8 mouse cellular contexts compared by ENCODE assay signal in genomic region chr17:30612075-30612859, GRCm38 (mm10). TPM values are rescaled to one million over a fixed set of nuclear protein-coding genes. Genes with fewer than 3 reads are reported as not detected.
DNase-seq lines count a peak whose midpoint lies in the region; ATAC-seq and TF ChIP-seq lines count a peak whose summit lies in the region.

No protein-coding gene starts in this region.

- no peaks in the 10 kb centered on the region for H3K9me3 ChIP-seq in embryonic facial prominence, embryonic 15.5 days (replicated peaks)
- H3K9me3 ChIP-seq in limb, embryonic 14.5 days (ENCODE audit: control insufficient read depth, low read length): no peaks in the 10 kb centered on the region
- H3K9me3 ChIP-seq in midbrain, postnatal 0 days (ENCODE audit: low read length): no peaks in the 10 kb centered on the region

- H3K4me3 ChIP-seq in bone marrow, adult 2 months (replicated peaks; ENCODE audit: control insufficient read depth, low read depth, low read length): peak overlapping the region; percentile 85
- peak overlapping the region; percentile 74 for H3K4me3 ChIP-seq in embryonic facial prominence, embryonic 15.5 days (replicated peaks)
- peak overlapping the region; percentile 71 for H3K4me3 ChIP-seq in limb, embryonic 14.5 days (replicated peaks; ENCODE audit: low read length)
- H3K4me3 ChIP-seq in midbrain, postnatal 0 days (ENCODE audit: low read depth, low read length): peak overlapping the region; percentile 65

- no peak for TF ChIP-seq CTCF in bone marrow, adult 2 months (IDR thresholded peaks at IDR 0.05; ENCODE audit: control insufficient read depth, insufficient read depth, low read length)
- TF ChIP-seq CTCF in midbrain, postnatal 0 days (IDR thresholded peaks at IDR 0.05): peak; percentile 46

- peak; percentile 100 for ATAC-seq in embryonic facial prominence, embryonic 15.5 days (ENCODE audit: insufficient number of reproducible peaks, low FRiP score, low TSS enrichment, low read depth)
- peak; percentile 99 for ATAC-seq in limb, embryonic 14.5 days (ENCODE audit: low FRiP score, low read depth)
- ATAC-seq in midbrain, postnatal 0 days (ENCODE audit: low FRiP score): peak; percentile 100

- peak; percentile 84; the same call in 1 of the 2 replicates for TF ChIP-seq POLR2A in bone marrow, adult 2 months (IDR thresholded peaks at IDR 0.05; ENCODE audit: borderline replicate concordance, control insufficient read depth, low read depth, low read length)
- peak; percentile 61; the same call in 1 of the 2 replicates for TF ChIP-seq POLR2A in limb, embryonic 14.5 days (IDR thresholded peaks at IDR 0.05; ENCODE audit: borderline replicate concordance, extremely low read depth, insufficient read depth, insufficient read length)

- H3K27ac ChIP-seq in bone marrow, adult 2 months (ENCODE audit: control insufficient read depth, insufficient read depth, low read depth, low read length, poor library complexity): peak overlapping the region; percentile 80
- peak overlapping the region; percentile 84 for H3K27ac ChIP-seq in embryonic facial prominence, embryonic 15.5 days (replicated peaks)
- peak overlapping the region; percentile 79 for H3K27ac ChIP-seq in limb, embryonic 14.5 days (replicated peaks; ENCODE audit: low read depth, low read length)
- peak overlapping the region; percentile 74 for H3K27ac ChIP-seq in midbrain, postnatal 0 days (ENCODE audit: low read depth, low read length)

- H3K4me2 ChIP-seq in embryonic facial prominence, embryonic 15.5 days (replicated peaks): peak overlapping the region; percentile 45
- H3K4me2 ChIP-seq in limb, embryonic 14.5 days (replicated peaks; ENCODE audit: low read depth, low read length, severe bottlenecking): peak overlapping the region; percentile 61
- H3K4me2 ChIP-seq in midbrain, postnatal 0 days (ENCODE audit: low read depth, low read length, poor library complexity, severe bottlenecking): peak overlapping the region; percentile 74

- peak overlapping the region; percentile 78 for H3K9ac ChIP-seq in embryonic facial prominence, embryonic 15.5 days
- peak overlapping the region; percentile 82 for H3K9ac ChIP-seq in limb, embryonic 14.5 days (ENCODE audit: low read depth, low read length, severe bottlenecking)
- H3K9ac ChIP-seq in midbrain, postnatal 0 days (replicated peaks; ENCODE audit: low read length, poor library complexity, severe bottlenecking): peak overlapping the region; percentile 70

- no peaks in the 10 kb centered on the region for H3K36me3 ChIP-seq in embryonic facial prominence, embryonic 15.5 days
- no peaks in the 10 kb centered on the region for H3K36me3 ChIP-seq in limb, embryonic 14.5 days (ENCODE audit: control insufficient read depth, insufficient read depth, low read length)
- no peaks in the 10 kb centered on the region for H3K36me3 ChIP-seq in midbrain, postnatal 0 days (ENCODE audit: insufficient read depth, low read length)

- DNase-seq in 3T3-L1 (ENCODE audit: low read depth, low spot score): peak; percentile 100
- peak; percentile 100 for DNase-seq in heart, adult 8-10 months (ENCODE audit: low spot score)
- DNase-seq in kidney, adult 9 months: peak; percentile 100
- peak; percentile 97 for DNase-seq in limb, embryonic 14.5 days (ENCODE audit: low spot score)
- peak; percentile 98 for DNase-seq in midbrain, postnatal 0 days (ENCODE audit: low spot score)
- DNase-seq in spleen, postnatal 14 days (ENCODE audit: low spot score in 2 of 2): peak; percentile 98 to 99

- H3K27me3 ChIP-seq in embryonic facial prominence, embryonic 15.5 days: no peaks in the 10 kb centered on the region
- H3K27me3 ChIP-seq in limb, embryonic 14.5 days (ENCODE audit: control insufficient read depth, insufficient read depth, low read length): no peaks in the 10 kb centered on the region
- no peaks in the 10 kb centered on the region for H3K27me3 ChIP-seq in midbrain, postnatal 0 days (ENCODE audit: insufficient read depth, low read length)

- WGBS in bone marrow, adult 2 months: under 1% methylated on average over 34 of the region's 34 CpGs
- WGBS in embryonic facial prominence, embryonic 15.5 days: 0% methylated on average over 34 of the region's 34 CpGs
- under 1% methylated on average over 33 of the region's 34 CpGs for WGBS in limb, embryonic 14.5 days
- WGBS in midbrain, postnatal 0 days: under 1% methylated on average over 34 of the region's 34 CpGs

- peaks cover 2% of the 10 kb centered on the region for H3K4me1 ChIP-seq in bone marrow, adult 2 months (ENCODE audit: control insufficient read depth, insufficient read depth, low read length)
- peaks cover 18% of the 10 kb centered on the region for H3K4me1 ChIP-seq in embryonic facial prominence, embryonic 15.5 days
- peaks cover 25% of the 10 kb centered on the region for H3K4me1 ChIP-seq in limb, embryonic 14.5 days (ENCODE audit: control insufficient read depth, insufficient read depth, low read length)
- no peaks in the 10 kb centered on the region for H3K4me1 ChIP-seq in midbrain, postnatal 0 days (ENCODE audit: insufficient read depth, low read length)

RNA-seq across cellular contexts. Expression of gene Dnah8, which starts 11.9 kb away (rescaled TPM):
- polyA plus RNA-seq in bone marrow, adult 2 months (2011; ENCODE audit: insufficient read depth, insufficient read length, low replicate concordance, missing spikeins): 9.6 and 24.6 TPM in 2 replicates
- polyA plus RNA-seq in embryonic facial prominence, embryonic 15.5 days (2015; fragmentation: Nextera tagmentation; extraction: Ambion mirVana): 4.5 and 5.0 TPM in 2 replicates
- 1 to 10 TPM in 2 of 4 experiments, under 1 TPM in 2; 0.62 to 1.7 (median 1.0) TPM for total RNA-seq in heart, adult 8-10 months (2022)
- 0.69 and 0.86 TPM in 2 replicates for polyA plus RNA-seq in limb, embryonic 14.5 days (2012; rRNA removed)
- polyA plus RNA-seq in limb, embryonic 14.5 days (2014; fragmentation: Nextera tagmentation; extraction: Ambion mirVana): 1.2 and 2.1 TPM in 2 replicates
- total RNA-seq in midbrain, postnatal 0 days (2014; rRNA removed): 4.2 and 5.2 TPM in 2 replicates
- polyA plus RNA-seq in midbrain, postnatal 0 days (2015; fragmentation: Nextera tagmentation; extraction: Ambion mirVana): 2.4 and 3.1 TPM in 2 replicates

RNA-seq across cellular contexts. Expression of gene Glo1, which starts 14.4 kb away (rescaled TPM):
- 65.2 and 80.9 TPM in 2 replicates for polyA plus RNA-seq in bone marrow, adult 2 months (2011; ENCODE audit: insufficient read depth, insufficient read length, low replicate concordance, missing spikeins)
- 184 and 188 TPM in 2 replicates for polyA plus RNA-seq in embryonic facial prominence, embryonic 15.5 days (2015; fragmentation: Nextera tagmentation; extraction: Ambion mirVana)
- total RNA-seq in heart, adult 8-10 months (2022): 100 to 1,000 TPM; 157 to 166 (median 162) TPM
- 81.0 and 87.9 TPM in 2 replicates for polyA plus RNA-seq in limb, embryonic 14.5 days (2012; rRNA removed)
- 214 and 216 TPM in 2 replicates for polyA plus RNA-seq in limb, embryonic 14.5 days (2014; fragmentation: Nextera tagmentation; extraction: Ambion mirVana)
- total RNA-seq in midbrain, postnatal 0 days (2014; rRNA removed): 148 and 163 TPM in 2 replicates
- 197 and 200 TPM in 2 replicates for polyA plus RNA-seq in midbrain, postnatal 0 days (2015; fragmentation: Nextera tagmentation; extraction: Ambion mirVana)

RNA-seq across cellular contexts. Expression of gene Btbd9, which starts 36.0 kb away (rescaled TPM):
- 4.7 and 21.0 TPM in 2 replicates for polyA plus RNA-seq in bone marrow, adult 2 months (2011; ENCODE audit: insufficient read depth, insufficient read length, low replicate concordance, missing spikeins)
- polyA plus RNA-seq in embryonic facial prominence, embryonic 15.5 days (2015; fragmentation: Nextera tagmentation; extraction: Ambion mirVana): 55.7 and 56.6 TPM in 2 replicates
- 10 to 100 TPM; 20.4 to 24.3 (median 22.5) TPM for total RNA-seq in heart, adult 8-10 months (2022)
- polyA plus RNA-seq in limb, embryonic 14.5 days (2012; rRNA removed): 18.3 and 25.8 TPM in 2 replicates
- 46.9 and 49.1 TPM in 2 replicates for polyA plus RNA-seq in limb, embryonic 14.5 days (2014; fragmentation: Nextera tagmentation; extraction: Ambion mirVana)
- 81.0 and 85.5 TPM in 2 replicates for total RNA-seq in midbrain, postnatal 0 days (2014; rRNA removed)
- polyA plus RNA-seq in midbrain, postnatal 0 days (2015; fragmentation: Nextera tagmentation; extraction: Ambion mirVana): 138 TPM in 2 replicates

Comparison
In these comparisons a context has a peak if more than half of its experiments do, and no peak if none do; other contexts are left out.
1. Peak in every context shown above with its lines: DNase-seq, ATAC-seq, H3K4me3 ChIP-seq and H3K27ac ChIP-seq.